Mouse (Mus musculus) heart, embryonic 11.5 days (tissue): ENCODE data around the gene Mylk. TPM values are rescaled to one million over a fixed set of nuclear protein-coding genes. Genes with fewer than 3 reads are reported as not detected.

ENCODE experiments used
- ATAC-seq: fragments of 200-750 bp; cut with Nextera tagmentation; replicated peaks from 2 replicates; pipeline ENCODE4 v1.8.0; 2017; ENCODE audit warnings: moderate library complexity; ENCODE audit not compliant: insufficient number of reproducible peaks, low FRiP score, low TSS enrichment
- H3K27ac ChIP-seq: fragments of 300-500 bp; sonication (generic); 2 replicates; pipeline ENCODE4 v1.5.1; 2014; ENCODE audit warnings: mild to moderate bottlenecking, low read depth, low read length
- H3K27me3 ChIP-seq: fragments of 300-500 bp; sonication (generic); 2 replicates; pipeline ENCODE4 v1.6.1; 2014; ENCODE audit warnings: mild to moderate bottlenecking, low read length, mixed read lengths; ENCODE audit not compliant: control insufficient read depth, insufficient read depth
- H3K36me3 ChIP-seq: fragments of 300-500 bp; sonication (generic); 2 replicates; pipeline ENCODE4 v1.6.1; 2014; ENCODE audit warnings: mild to moderate bottlenecking, low read length, moderate library complexity, mixed read lengths; ENCODE audit not compliant: control insufficient read depth, insufficient read depth
- H3K4me1 ChIP-seq: fragments of 300-500 bp; sonication (generic); 2 replicates; pipeline ENCODE4 v1.6.1; 2014; ENCODE audit warnings: low read length; ENCODE audit not compliant: control insufficient read depth, insufficient read depth
- H3K4me2 ChIP-seq: fragments of 300-500 bp; sonication (generic); 2 replicates; pipeline ENCODE4 v1.6.1; 2014; ENCODE audit warnings: mild to moderate bottlenecking, moderate library complexity
- H3K4me3 ChIP-seq: fragments of 300-500 bp; sonication (generic); 2 replicates; pipeline ENCODE4 v1.5.1; 2014; ENCODE audit warnings: low read depth, low read length
- H3K9ac ChIP-seq: fragments of 300-500 bp; sonication (generic); 2 replicates; pipeline ENCODE4 v1.6.1; 2014; ENCODE audit warnings: mild to moderate bottlenecking, low read depth, low read length, moderate library complexity
- H3K9me3 ChIP-seq: fragments of 300-500 bp; sonication (generic); replicated peaks from 2 replicates; pipeline ENCODE4 v1.6.1; 2016; ENCODE audit warnings: low read length; ENCODE audit not compliant: control insufficient read depth
- WGBS: fragments of 180-500 bp; shearing (Covaris S2); extraction: QIAGEN DNeasy Blood & Tissue Kit; methylation state at CpG from one replicate; pipeline ENCODE4 v1.1.7; 2014; ENCODE audit not compliant: insufficient replicate concordance; 5-methylcytosine and 5-hydroxymethylcytosine counted together
- polyA plus RNA-seq: library from polyadenylated mRNA; unstranded; fragments of >200 nt; fragmentation: Nextera tagmentation; extraction: Ambion mirVana; gene quantifications from 2 replicates; pipeline ENCODE4 v1.2.1, GENCODE M21; 2014

Gene Mylk
- polyA plus RNA-seq, 1 experiment from 2014 or later = 4.3 TPM

DNA sequence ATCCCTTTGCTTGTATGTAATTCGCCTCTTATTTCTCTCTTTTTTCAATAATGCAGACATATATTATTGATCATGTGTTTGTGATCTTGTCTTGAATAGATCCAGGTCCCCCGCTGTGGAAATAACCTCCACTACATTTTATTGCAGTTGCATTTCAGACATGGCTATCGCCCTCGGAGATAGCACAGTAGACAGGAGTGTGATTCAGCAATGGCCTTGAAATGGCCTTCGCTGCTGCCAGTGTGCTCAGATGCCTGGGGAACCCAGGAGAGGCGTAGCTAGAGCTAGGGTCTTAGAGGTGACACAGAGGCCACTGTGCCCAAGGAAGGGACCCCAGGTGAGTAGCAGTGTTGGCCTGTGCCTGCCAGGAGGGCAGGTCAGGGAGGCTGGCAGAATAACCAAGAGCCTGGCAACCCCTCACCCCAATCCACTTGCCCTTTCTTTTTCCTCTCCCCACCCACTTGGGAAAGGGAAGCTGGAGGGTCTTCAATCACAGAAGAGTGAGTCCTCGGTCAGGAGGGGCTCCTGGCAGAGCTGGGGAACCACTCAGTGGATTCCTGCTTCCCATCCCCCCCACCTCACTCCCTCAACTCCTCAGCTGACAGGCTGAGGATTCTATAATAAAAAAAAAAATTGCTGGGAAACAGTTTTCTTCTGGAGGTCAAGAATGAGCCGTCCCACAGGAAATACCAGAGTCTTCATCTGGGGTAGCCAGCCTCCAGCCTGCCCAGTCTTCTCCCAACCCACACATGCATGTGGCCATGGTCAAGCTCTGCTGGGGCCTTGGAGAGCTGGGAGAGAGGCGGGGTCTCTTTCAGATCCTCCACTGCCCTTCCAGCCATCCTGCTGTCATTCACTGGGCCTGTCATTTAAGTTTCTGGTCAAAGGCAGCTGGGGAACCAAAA, 181.8 kb downstream of the Mylk start:
- H3K4me2 ChIP-seq = no peak overlapping the region
- H3K4me3 ChIP-seq = no peak overlapping the region
- peaks cover 67% of the 10 kb centered on the region for H3K4me1 ChIP-seq
- H3K9ac ChIP-seq = 0 out of 2 replicates have a peak overlapping the region, but pooled peaks have one; percentile 46
- no peak for ATAC-seq
- peaks cover 42% of the 10 kb centered on the region for H3K27me3 ChIP-seq
- peak overlapping the region; percentile 41; the same call in 1 of the 2 replicates for H3K27ac ChIP-seq
- no peaks in the 10 kb centered on the region for H3K36me3 ChIP-seq
- 46% methylated on average over 9 of the region's 9 CpGs for WGBS
- H3K9me3 ChIP-seq = no peaks in the 10 kb centered on the region

DNA sequence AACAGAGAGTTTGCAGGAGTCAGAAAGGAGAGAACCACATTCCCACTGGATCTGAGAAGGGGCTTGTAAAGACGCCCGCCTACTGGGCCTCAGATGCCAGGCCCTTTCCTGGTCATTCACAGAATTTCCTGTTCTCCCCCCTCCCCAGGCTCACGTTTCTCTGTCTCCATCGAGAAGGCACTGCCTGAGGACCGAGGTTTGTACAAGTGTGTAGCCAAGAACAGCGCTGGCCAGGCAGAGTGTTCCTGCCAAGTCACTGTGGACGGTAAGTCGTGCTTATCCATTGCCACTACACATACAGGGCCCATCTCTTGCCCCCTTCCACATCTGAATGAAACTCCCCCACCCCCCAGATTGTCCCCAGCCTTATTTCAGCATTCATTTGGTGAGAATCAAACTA, 184.7 kb downstream of the Mylk start:
- Histone ChIP-seq H3K27ac (no peak overlapping the region), H3K4me2 (no peak overlapping the region), H3K36me3 (no peaks in the 10 kb centered on the region), H3K9me3 (no peaks in the 10 kb centered on the region), H3K27me3 (peaks cover 58% of the 10 kb centered on the region), H3K9ac (no peak overlapping the region), H3K4me3 (no peak overlapping the region), H3K4me1 (peaks cover 58% of the 10 kb centered on the region)
- ATAC-seq = no peak
- WGBS = 72% methylated on average over 8 of the region's 8 CpGs

DNA sequence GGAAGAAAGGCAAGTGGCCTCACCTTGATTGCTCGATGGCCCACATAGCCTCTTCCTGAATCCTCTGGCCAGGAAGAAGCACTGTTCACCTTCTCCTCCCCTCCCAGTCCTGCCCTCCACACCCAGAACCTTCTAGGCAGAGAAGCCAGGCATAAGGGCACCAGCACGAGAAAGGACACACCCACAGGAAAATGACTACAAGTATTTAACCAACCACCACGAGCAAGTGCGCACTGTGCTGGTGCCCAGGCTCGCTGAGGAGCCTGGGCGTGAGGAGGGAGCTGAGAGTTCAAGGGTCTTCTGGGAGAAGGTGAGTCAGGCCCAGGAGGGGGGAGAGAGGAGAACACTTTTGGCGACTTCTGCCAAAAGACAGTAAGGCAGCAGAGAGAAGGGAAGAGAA, 185.1 kb downstream of the Mylk start:
- Histone ChIP-seq H3K9me3 (no peaks in the 10 kb centered on the region), H3K27ac (no peak overlapping the region), H3K4me3 (no peak overlapping the region), H3K4me2 (no peak overlapping the region), H3K36me3 (no peaks in the 10 kb centered on the region), H3K9ac (no peak overlapping the region), H3K27me3 (peaks cover 62% of the 10 kb centered on the region), H3K4me1 (peaks cover 54% of the 10 kb centered on the region)
- 63% methylated on average over 7 of the region's 7 CpGs for WGBS
- no peak for ATAC-seq

DNA sequence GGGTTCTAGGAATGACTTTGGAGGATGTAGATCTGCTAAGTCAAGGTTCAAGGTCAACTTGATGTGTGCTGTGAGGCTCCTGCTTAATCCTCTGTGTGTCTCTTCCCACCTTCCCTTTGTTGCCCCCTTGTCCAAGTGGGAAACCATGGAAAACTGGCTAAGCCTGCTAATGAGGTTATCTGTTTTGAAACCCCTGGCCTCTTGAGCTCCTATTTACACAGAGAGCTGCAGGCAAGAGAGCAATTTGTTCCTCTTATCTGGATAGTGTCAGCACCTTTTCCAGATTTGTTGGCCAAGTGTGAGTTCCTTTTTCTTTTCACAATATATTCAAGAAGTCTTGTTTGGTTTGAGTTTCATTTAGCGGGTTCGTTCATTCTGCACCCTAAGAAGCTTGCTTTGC, 186.3 kb downstream of the Mylk start:
- Histone ChIP-seq H3K4me3 (no peak overlapping the region), H3K4me2 (no peak overlapping the region), H3K36me3 (no peaks in the 10 kb centered on the region), H3K9ac (no peak overlapping the region), H3K4me1 (peaks cover 52% of the 10 kb centered on the region), H3K27ac (no peak overlapping the region), H3K9me3 (no peaks in the 10 kb centered on the region), H3K27me3 (peaks cover 67% of the 10 kb centered on the region)
- 29% methylated on average over 2 of the region's 2 CpGs for WGBS
- no peak for ATAC-seq

DNA sequence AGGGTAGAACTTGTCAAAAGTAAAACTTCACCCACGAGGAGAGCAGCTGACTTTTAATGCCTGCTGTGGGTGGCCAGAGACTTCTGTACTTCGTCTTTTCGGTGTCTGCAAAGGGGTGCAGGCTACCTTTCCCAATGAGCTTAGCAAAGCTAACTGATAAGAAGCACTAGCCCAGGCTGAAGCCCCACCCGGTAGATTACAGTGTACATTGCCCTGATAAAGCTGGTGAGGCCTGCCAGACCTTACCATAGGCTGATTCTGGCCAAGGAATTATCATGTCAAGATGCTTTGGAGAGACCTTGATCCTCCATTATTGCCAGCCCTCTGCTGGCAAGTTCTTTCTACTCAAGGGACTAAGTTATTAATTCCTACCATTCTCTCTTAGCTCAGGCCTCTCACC, 188.2 kb downstream of the Mylk start:
- Histone ChIP-seq H3K27me3 (peaks cover 59% of the 10 kb centered on the region), H3K9ac (no peak overlapping the region), H3K9me3 (no peaks in the 10 kb centered on the region), H3K4me1 (peaks cover 48% of the 10 kb centered on the region), H3K4me3 (no peak overlapping the region), H3K36me3 (no peaks in the 10 kb centered on the region), H3K4me2 (no peak overlapping the region), H3K27ac (no peak overlapping the region)
- 39% methylated on average over 4 of the region's 4 CpGs for whole genome bisulfite sequencing
- no peak for ATAC-seq

DNA sequence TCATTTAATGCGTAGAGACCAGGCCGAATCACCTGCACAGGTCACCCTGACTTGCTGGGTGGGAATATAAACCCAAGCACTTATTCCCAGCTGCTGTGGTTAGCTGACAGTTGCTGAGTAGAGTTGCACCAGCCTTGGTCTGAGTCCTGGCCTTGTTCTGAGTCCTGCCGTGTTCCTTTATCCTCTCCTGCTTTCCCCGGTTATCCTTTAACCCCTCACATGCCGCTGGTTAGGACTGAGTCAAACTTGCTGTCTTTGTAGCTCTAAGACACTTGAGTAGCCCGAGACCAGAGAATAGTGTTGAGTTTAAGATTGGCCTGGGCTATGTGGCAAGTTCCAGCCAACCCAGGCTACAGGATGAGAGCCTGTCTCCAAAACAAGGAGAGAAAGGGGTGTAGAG, 189.5 kb downstream of the Mylk start:
- ATAC-seq = no peak
- Histone ChIP-seq H3K9me3 (no peaks in the 10 kb centered on the region), H3K36me3 (no peaks in the 10 kb centered on the region), H3K4me1 (peaks cover 46% of the 10 kb centered on the region), H3K9ac (no peak overlapping the region), H3K4me3 (no peak overlapping the region), H3K4me2 (no peak overlapping the region), H3K27me3 (peaks cover 53% of the 10 kb centered on the region), H3K27ac (no peak overlapping the region)
- WGBS = 55% methylated on average over 6 of the region's 6 CpGs

DNA sequence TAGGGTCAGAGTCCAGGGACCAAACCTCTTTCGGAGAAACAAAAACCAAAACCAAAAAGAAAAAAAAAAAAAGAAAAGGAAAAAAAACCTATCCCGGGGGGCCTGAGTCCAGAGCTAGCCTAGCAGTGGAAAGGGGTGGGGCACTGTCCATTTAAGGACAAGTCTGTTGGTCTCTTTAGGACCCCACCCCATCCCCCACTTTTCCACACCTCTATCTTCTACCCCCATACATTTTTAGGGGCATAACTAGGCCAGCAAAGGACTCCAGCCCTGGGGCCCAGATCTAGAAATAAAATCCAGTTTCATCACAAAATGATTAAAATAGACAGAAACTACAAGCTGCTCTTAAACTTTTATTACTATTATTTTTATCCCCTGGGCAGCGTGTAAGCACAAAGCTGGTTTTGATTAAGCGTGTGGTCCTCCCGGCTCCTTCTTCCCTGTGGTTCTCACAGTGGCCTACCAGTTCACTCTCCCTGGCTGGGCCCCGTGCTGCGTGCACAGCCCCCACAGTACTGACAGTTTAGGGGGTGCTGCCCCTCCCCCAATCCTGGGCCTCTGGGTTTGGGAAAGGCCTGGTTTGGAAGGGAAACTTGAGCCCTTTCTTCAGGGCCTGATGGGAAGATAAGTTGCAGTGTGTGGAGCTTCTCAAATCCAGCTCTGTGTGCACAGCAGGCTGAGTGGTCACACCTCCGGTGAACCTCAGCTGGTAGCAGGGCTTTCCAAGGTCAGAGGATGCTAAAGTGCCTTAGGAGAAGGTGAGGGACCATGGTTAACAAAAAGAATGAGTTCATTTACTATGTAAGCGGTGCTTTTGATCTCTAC, 190.7 kb downstream of the Mylk start:
- ATAC-seq = no peak
- H3K9ac ChIP-seq = 0 out of 2 replicates have a peak overlapping the region, but pooled peaks have one; percentile 28
- 45% methylated on average over 9 of the region's 9 CpGs for WGBS
- H3K4me1 ChIP-seq = peaks cover 35% of the 10 kb centered on the region
- H3K9me3 ChIP-seq = no peaks in the 10 kb centered on the region
- H3K27ac ChIP-seq = no peak overlapping the region
- H3K4me3 ChIP-seq = no peak overlapping the region
- H3K4me2 ChIP-seq = no peak overlapping the region
- no peaks in the 10 kb centered on the region for H3K36me3 ChIP-seq
- peaks cover 51% of the 10 kb centered on the region for H3K27me3 ChIP-seq

DNA sequence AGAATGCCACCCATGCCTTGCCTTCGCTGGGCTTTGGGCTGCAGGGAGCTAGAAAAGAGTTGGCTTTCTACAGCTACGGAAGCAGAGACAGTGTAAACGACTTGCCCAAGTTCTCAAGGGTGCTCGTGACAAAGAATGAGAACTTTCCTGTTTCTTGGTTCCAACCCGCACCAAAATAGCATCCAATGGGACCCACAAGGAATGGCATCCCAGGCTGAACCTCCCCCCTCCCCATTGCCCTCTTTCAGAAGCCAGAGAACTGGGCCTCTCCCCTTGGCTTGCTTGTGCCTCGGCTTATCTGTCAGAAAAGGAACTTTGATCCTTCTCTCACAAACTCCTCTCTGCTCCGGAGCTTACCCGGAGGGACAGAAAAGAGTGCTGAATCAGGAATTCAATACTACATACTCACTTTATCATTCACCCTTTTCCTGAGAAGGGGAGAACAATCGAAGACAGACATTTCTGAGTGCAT, 191.4 kb downstream of the Mylk start:
- Histone ChIP-seq H3K4me2 (no peak overlapping the region), H3K4me3 (no peak overlapping the region), H3K27ac (no peak overlapping the region), H3K36me3 (no peaks in the 10 kb centered on the region), H3K9me3 (no peaks in the 10 kb centered on the region), H3K9ac (no peak overlapping the region), H3K27me3 (peaks cover 51% of the 10 kb centered on the region), H3K4me1 (peaks cover 32% of the 10 kb centered on the region)
- WGBS = 27% methylated on average over 9 of the region's 9 CpGs
- no peak for ATAC-seq
